In the genomic region with DNA sequence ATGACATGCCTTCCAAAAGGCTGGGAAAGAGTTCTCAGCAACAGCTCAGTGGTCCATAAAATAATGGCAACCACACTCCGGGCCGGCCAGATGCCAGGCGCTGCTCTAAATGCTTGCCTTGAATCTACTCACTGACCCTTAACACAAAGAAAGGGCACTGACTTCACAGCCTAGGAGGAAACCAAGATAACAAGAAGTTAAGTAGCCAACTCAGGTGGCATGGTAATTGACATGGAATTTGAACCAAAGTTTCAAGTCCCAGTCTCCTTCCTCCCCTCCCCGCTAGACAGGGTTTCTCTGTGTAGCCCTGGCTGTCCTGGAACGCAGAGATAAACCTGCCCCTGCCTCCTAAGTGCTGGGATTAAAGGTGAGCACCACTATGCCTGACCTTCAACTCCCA, we compare ENCODE assay signal across 15 mouse cellular contexts. TPM values are rescaled to one million over a fixed set of nuclear protein-coding genes. Genes with fewer than 3 reads are reported as not detected.
DNase-seq lines count a peak whose midpoint lies in the region; ATAC-seq and TF ChIP-seq lines count a peak whose summit lies in the region.
"Had no signal": no experiment of that assay in that cellular context is flagged by ENCODE, and none has a peak within 500 bp of the region (broad histone marks: within the 10 kb centered on the region; RNA-seq: fewer than 3 reads in every experiment).

No protein-coding gene starts in this region.

- TF ChIP-seq EP300 in heart, postnatal 0 days (IDR thresholded peaks at IDR 0.05; ENCODE audit: low read depth), result no peak

- no peak overlapping the region for H3K4me3 ChIP-seq in heart, postnatal 0 days (ENCODE audit: low read depth, low read length)
- H3K4me3 ChIP-seq in intestine, postnatal 0 days (ENCODE audit: low read depth, low read length), result no peak overlapping the region
- no peak overlapping the region for H3K4me3 ChIP-seq in kidney, embryonic 16.5 days (ENCODE audit: low read length)
- no peak overlapping the region for H3K4me3 ChIP-seq in midbrain, embryonic 15.5 days
- H3K4me3 ChIP-seq: embryonic facial prominence, embryonic 10.5 days; heart, embryonic 12.5 days; hindbrain, embryonic 10.5 days had no signal

- no peak for ATAC-seq in heart, postnatal 0 days (ENCODE audit: insufficient read depth, low read depth)
- ATAC-seq in intestine, postnatal 0 days, result peak; percentile 63
- ATAC-seq in kidney, embryonic 16.5 days (ENCODE audit: low FRiP score, low TSS enrichment), result peak; percentile 37; the same call in 1 of the 2 replicates
- no peak for ATAC-seq in midbrain, embryonic 15.5 days (replicated peaks)
- ATAC-seq: activated CD4-positive, CD25-positive, alpha-beta regulatory T cell, adult 4 months had no signal

- H3K4me2 ChIP-seq in heart, postnatal 0 days (ENCODE audit: low read depth, low read length), result no peak overlapping the region
- H3K4me2 ChIP-seq in intestine, postnatal 0 days (replicated peaks; ENCODE audit: low read depth), result peak overlapping the region; percentile 21
- H3K4me2 ChIP-seq in kidney, embryonic 16.5 days (replicated peaks; ENCODE audit: low read depth, low read length), result no peak overlapping the region
- no peak overlapping the region for H3K4me2 ChIP-seq in midbrain, embryonic 15.5 days
- H3K4me2 ChIP-seq: heart, embryonic 12.5 days; lung, embryonic 14.5 days had no signal

- H3K27ac ChIP-seq in heart, postnatal 0 days (ENCODE audit: low read depth), result peak overlapping the region; percentile 15; the same call in 1 of the 2 replicates
- H3K27ac ChIP-seq in intestine, postnatal 0 days (ENCODE audit: low read depth, low read length), result peak overlapping the region; percentile 73
- H3K27ac ChIP-seq in kidney, embryonic 16.5 days (ENCODE audit: low read length), result peak overlapping the region; percentile 82
- no peak overlapping the region for H3K27ac ChIP-seq in midbrain, embryonic 15.5 days
- H3K27ac ChIP-seq: embryonic facial prominence, embryonic 10.5 days; hindbrain, embryonic 10.5 days had no signal

- TF ChIP-seq CTCF in heart, postnatal 0 days (IDR thresholded peaks at IDR 0.05; ENCODE audit: low read depth), result no peak
- TF ChIP-seq CTCF in intestine, postnatal 0 days (IDR thresholded peaks at IDR 0.05; ENCODE audit: low read depth), result no peak

- H3K9ac ChIP-seq in heart, postnatal 0 days (replicated peaks; ENCODE audit: low read depth, low read length), result no peak overlapping the region
- H3K9ac ChIP-seq in intestine, postnatal 0 days (ENCODE audit: low read depth, low read length), result no peak overlapping the region
- H3K9ac ChIP-seq in kidney, embryonic 16.5 days (replicated peaks; ENCODE audit: low read length), result no peak overlapping the region
- no peak overlapping the region for H3K9ac ChIP-seq in midbrain, embryonic 15.5 days
- H3K9ac ChIP-seq: heart, embryonic 12.5 days; lung, embryonic 14.5 days had no signal

- H3K9me3 ChIP-seq in heart, postnatal 0 days (replicated peaks; ENCODE audit: control insufficient read depth, low read length), result no peaks in the 10 kb centered on the region
- H3K9me3 ChIP-seq in intestine, postnatal 0 days (ENCODE audit: control insufficient read depth), result no peaks in the 10 kb centered on the region
- no peaks in the 10 kb centered on the region for H3K9me3 ChIP-seq in kidney, embryonic 16.5 days (ENCODE audit: low read length)
- no peaks in the 10 kb centered on the region for H3K9me3 ChIP-seq in midbrain, embryonic 15.5 days
- H3K9me3 ChIP-seq: embryonic facial prominence, embryonic 10.5 days; heart, embryonic 12.5 days; hindbrain, embryonic 10.5 days had no signal

- 58% methylated on average over 5 of the region's 5 CpGs for WGBS in heart, postnatal 0 days
- WGBS in intestine, postnatal 0 days, result 38% methylated on average over 5 of the region's 5 CpGs
- 44% methylated on average over 5 of the region's 5 CpGs for WGBS in kidney, embryonic 16.5 days
- WGBS in midbrain, embryonic 15.5 days, result 36% methylated on average over 5 of the region's 5 CpGs

- H3K27me3 ChIP-seq in heart, postnatal 0 days (ENCODE audit: control insufficient read depth, insufficient read depth, low read length), result no peaks in the 10 kb centered on the region
- no peaks in the 10 kb centered on the region for H3K27me3 ChIP-seq in intestine, postnatal 0 days (replicated peaks; ENCODE audit: control insufficient read depth, insufficient read depth, low read length)
- H3K27me3 ChIP-seq in kidney, embryonic 16.5 days (ENCODE audit: insufficient read depth, low read length), result no peaks in the 10 kb centered on the region
- no peaks in the 10 kb centered on the region for H3K27me3 ChIP-seq in midbrain, embryonic 15.5 days (replicated peaks)
- H3K27me3 ChIP-seq: heart, embryonic 12.5 days had no signal

- peaks cover 7% of the 10 kb centered on the region for H3K4me1 ChIP-seq in heart, postnatal 0 days (ENCODE audit: control insufficient read depth, insufficient read depth)
- H3K4me1 ChIP-seq in intestine, postnatal 0 days (replicated peaks; ENCODE audit: control insufficient read depth, insufficient read depth, low read length), result no peaks in the 10 kb centered on the region
- peaks cover 32% of the 10 kb centered on the region for H3K4me1 ChIP-seq in kidney, embryonic 16.5 days (ENCODE audit: insufficient read depth, low read length)
- peaks cover 19% of the 10 kb centered on the region for H3K4me1 ChIP-seq in midbrain, embryonic 15.5 days

- intact Hi-C loops in heart, postnatal 36 days (cut with DNase I), result no loop called here

- no peaks in the 10 kb centered on the region; the same call in 1 of the 2 replicates for H3K36me3 ChIP-seq in heart, postnatal 0 days (replicated peaks; ENCODE audit: control insufficient read depth, insufficient read depth, low read length)
- no peaks in the 10 kb centered on the region for H3K36me3 ChIP-seq in intestine, postnatal 0 days (ENCODE audit: control insufficient read depth, insufficient read depth)
- H3K36me3 ChIP-seq in kidney, embryonic 16.5 days (ENCODE audit: insufficient read depth, low read length), result no peaks in the 10 kb centered on the region
- H3K36me3 ChIP-seq in midbrain, embryonic 15.5 days (replicated peaks), result no peaks in the 10 kb centered on the region
- H3K36me3 ChIP-seq: heart, embryonic 12.5 days had no signal

- DNase-seq in heart, postnatal 0 days (ENCODE audit: low spot score), result no peak
- DNase-seq in heart, postnatal 36 days, result no peak
- DNase-seq in lung, postnatal 4 days, result peak; percentile 14 to 35
- DNase-seq in cerebellum, adult 8-10 months, result no peak
- DNase-seq: cerebellum, postnatal 25 days; gastrocnemius, postnatal 14 days; lung, embryonic 14.5 days; right cerebral cortex, postnatal 4 days had no signal

RNA-seq across cellular contexts. Expression of a gene that starts 4.7 kb away (rescaled TPM):
- total RNA-seq in heart, postnatal 0 days (2014; rRNA removed; ENCODE audit: low replicate concordance), result 48.9 and 51.7 TPM in 2 replicates
- 72.1 and 77.9 TPM in 2 replicates for polyA plus RNA-seq in heart, postnatal 0 days (2015; fragmentation: Nextera tagmentation; extraction: Ambion mirVana)
- total RNA-seq in heart, postnatal 36 days (2021), result 10 to 100 TPM; 49.4 to 69.0 TPM
- polyA plus RNA-seq in intestine, postnatal 0 days (2015; fragmentation: Nextera tagmentation; extraction: Ambion mirVana), result 387 and 408 TPM in 2 replicates
- 172 and 173 TPM in 2 replicates for polyA plus RNA-seq in kidney, embryonic 16.5 days (2015; fragmentation: Nextera tagmentation; extraction: Ambion mirVana)
- polyA plus RNA-seq in midbrain, embryonic 15.5 days (2015; fragmentation: Nextera tagmentation; extraction: Ambion mirVana), result 111 TPM in 2 replicates

RNA-seq across cellular contexts. Expression of a gene that starts 4.8 kb away (rescaled TPM):
- 6.5 and 7.1 TPM in 2 replicates for total RNA-seq in heart, postnatal 0 days (2014; rRNA removed; ENCODE audit: low replicate concordance)
- 14.0 and 14.6 TPM in 2 replicates for polyA plus RNA-seq in heart, postnatal 0 days (2015; fragmentation: Nextera tagmentation; extraction: Ambion mirVana)
- total RNA-seq in heart, postnatal 36 days (2021), result 1 to 10 TPM; 6.2 to 7.3 TPM
- 14.2 and 14.6 TPM in 2 replicates for polyA plus RNA-seq in intestine, postnatal 0 days (2015; fragmentation: Nextera tagmentation; extraction: Ambion mirVana)
- polyA plus RNA-seq in kidney, embryonic 16.5 days (2015; fragmentation: Nextera tagmentation; extraction: Ambion mirVana), result 33.1 and 35.6 TPM in 2 replicates
- 30.6 and 30.7 TPM in 2 replicates for polyA plus RNA-seq in midbrain, embryonic 15.5 days (2015; fragmentation: Nextera tagmentation; extraction: Ambion mirVana)

Comparison
In these comparisons a context has a peak if more than half of its experiments do, and no peak if none do; other contexts are left out.
1. ATAC-seq: peak in intestine, postnatal 0 days (single experiment) and kidney, embryonic 16.5 days (single experiment); none in heart, postnatal 0 days (single experiment) and midbrain, embryonic 15.5 days (single experiment).
2. DNase-seq: peak in lung, postnatal 4 days (2 of 2); none in heart, postnatal 0 days (single experiment), heart, postnatal 36 days (0 of 2) and cerebellum, adult 8-10 months (single experiment).